Mouse (Mus musculus): ENCODE measurements around the gene Lmo4. TPM values are rescaled to one million over a fixed set of nuclear protein-coding genes. Genes with fewer than 3 reads are reported as not detected.

Lmo4 gene
- polyA plus RNA-seq, 1 experiment from 2014 or later, result 104 TPM

- Histone ChIP-seq H3K9ac (replicated peaks; ENCODE audit: low read length) (no peak overlapping the region), H3K36me3 (replicated peaks; ENCODE audit: control insufficient read depth, insufficient read depth, low read depth, low read length) (no peaks in the 10 kb centered on the region), H3K27ac (replicated peaks; ENCODE audit: low read depth, low read length) (no peak overlapping the region), H3K27me3 (ENCODE audit: control insufficient read depth, insufficient read depth, low read length) (no peaks in the 10 kb centered on the region), H3K4me2 (ENCODE audit: low read depth, low read length) (no peak overlapping the region), H3K4me3 (ENCODE audit: low read depth, low read length) (no peak overlapping the region), H3K4me1 (ENCODE audit: control insufficient read depth, insufficient read depth, low read length) (no peaks in the 10 kb centered on the region), H3K9me3 (replicated peaks; ENCODE audit: control insufficient read depth, low read length) (no peaks in the 10 kb centered on the region)
- 88% methylated on average over 2 of the region's 2 CpGs for WGBS
- no peak for ATAC-seq (replicated peaks; ENCODE audit: insufficient number of reproducible peaks, low FRiP score, low TSS enrichment, low read depth)
- DNase-seq (ENCODE audit: low spot score), result no peak
Observed at GRCm38 (mm10) chr3:144161261-144161660, 43.8 kb downstream of the Lmo4 start.

- no peaks in the 10 kb centered on the region for H3K9me3 ChIP-seq (replicated peaks; ENCODE audit: control insufficient read depth, low read length)
- no peak overlapping the region for H3K4me3 ChIP-seq (ENCODE audit: low read depth, low read length)
- no peaks in the 10 kb centered on the region for H3K36me3 ChIP-seq (replicated peaks; ENCODE audit: control insufficient read depth, insufficient read depth, low read depth, low read length)
- no peaks in the 10 kb centered on the region for H3K27me3 ChIP-seq (ENCODE audit: control insufficient read depth, insufficient read depth, low read length)
- DNase-seq (ENCODE audit: low spot score) (no peak), ATAC-seq (replicated peaks; ENCODE audit: insufficient number of reproducible peaks, low FRiP score, low TSS enrichment, low read depth) (no peak)
- no peak overlapping the region for H3K4me2 ChIP-seq (ENCODE audit: low read depth, low read length)
- H3K27ac ChIP-seq (replicated peaks; ENCODE audit: low read depth, low read length), result no peak overlapping the region
- WGBS, result 69% methylated on average over 3 of the region's 3 CpGs
- H3K9ac ChIP-seq (replicated peaks; ENCODE audit: low read length), result no peak overlapping the region
- no peaks in the 10 kb centered on the region for H3K4me1 ChIP-seq (ENCODE audit: control insufficient read depth, insufficient read depth, low read length)
Observed at GRCm38 (mm10) chr3:144155746-144156145, 49.3 kb downstream of the Lmo4 start.

GRCm38 (mm10) chr3:144153395-144153794 is 51.6 kb downstream of the Lmo4 start:
- no peak overlapping the region for H3K9ac ChIP-seq (replicated peaks; ENCODE audit: low read length)
- no peak for DNase-seq (ENCODE audit: low spot score)
- 23% methylated on average over 2 of the region's 2 CpGs for WGBS

GRCm38 (mm10) chr3:144151001-144151400 is 54.0 kb downstream of the Lmo4 start:
- H3K4me3 ChIP-seq (ENCODE audit: low read depth, low read length), result no peak overlapping the region
- no peak overlapping the region for H3K4me2 ChIP-seq (ENCODE audit: low read depth, low read length)

More at GRCm38 (mm10) chr3:144153395-144153794, 51.6 kb downstream of the Lmo4 start:
- no peaks in the 10 kb centered on the region for H3K4me1 ChIP-seq (ENCODE audit: control insufficient read depth, insufficient read depth, low read length)
- no peaks in the 10 kb centered on the region for H3K27me3 ChIP-seq (ENCODE audit: control insufficient read depth, insufficient read depth, low read length)
- no peak overlapping the region for H3K4me3 ChIP-seq (ENCODE audit: low read depth, low read length)
- no peak overlapping the region for H3K4me2 ChIP-seq (ENCODE audit: low read depth, low read length)
- ATAC-seq (replicated peaks; ENCODE audit: insufficient number of reproducible peaks, low FRiP score, low TSS enrichment, low read depth), result no peak
- H3K9me3 ChIP-seq (replicated peaks; ENCODE audit: control insufficient read depth, low read length), result no peaks in the 10 kb centered on the region
- H3K27ac ChIP-seq (replicated peaks; ENCODE audit: low read depth, low read length), result no peak overlapping the region
- no peaks in the 10 kb centered on the region for H3K36me3 ChIP-seq (replicated peaks; ENCODE audit: control insufficient read depth, insufficient read depth, low read depth, low read length)

GRCm38 (mm10) chr3:144148234-144148633 is 56.8 kb downstream of the Lmo4 start:
- Histone ChIP-seq H3K9me3 (replicated peaks; ENCODE audit: control insufficient read depth, low read length) (no peaks in the 10 kb centered on the region), H3K4me3 (ENCODE audit: low read depth, low read length) (no peak overlapping the region), H3K9ac (replicated peaks; ENCODE audit: low read length) (no peak overlapping the region), H3K4me1 (ENCODE audit: control insufficient read depth, insufficient read depth, low read length) (no peaks in the 10 kb centered on the region), H3K27me3 (ENCODE audit: control insufficient read depth, insufficient read depth, low read length) (no peaks in the 10 kb centered on the region), H3K27ac (replicated peaks; ENCODE audit: low read depth, low read length) (no peak overlapping the region), H3K4me2 (ENCODE audit: low read depth, low read length) (no peak overlapping the region), H3K36me3 (replicated peaks; ENCODE audit: control insufficient read depth, insufficient read depth, low read depth, low read length) (no peaks in the 10 kb centered on the region)
- ATAC-seq (replicated peaks; ENCODE audit: insufficient number of reproducible peaks, low FRiP score, low TSS enrichment, low read depth) (no peak), DNase-seq (ENCODE audit: low spot score) (no peak)
- WGBS, result 90% methylated on average over 3 of the region's 3 CpGs

More at GRCm38 (mm10) chr3:144151001-144151400, 54.0 kb downstream of the Lmo4 start:
- WGBS, result 91% methylated on average over 6 of the region's 6 CpGs
- Histone ChIP-seq H3K27me3 (ENCODE audit: control insufficient read depth, insufficient read depth, low read length) (no peaks in the 10 kb centered on the region), H3K36me3 (replicated peaks; ENCODE audit: control insufficient read depth, insufficient read depth, low read depth, low read length) (no peaks in the 10 kb centered on the region), H3K9me3 (replicated peaks; ENCODE audit: control insufficient read depth, low read length) (no peaks in the 10 kb centered on the region), H3K9ac (replicated peaks; ENCODE audit: low read length) (no peak overlapping the region), H3K4me1 (ENCODE audit: control insufficient read depth, insufficient read depth, low read length) (no peaks in the 10 kb centered on the region), H3K27ac (replicated peaks; ENCODE audit: low read depth, low read length) (no peak overlapping the region)
- ATAC-seq (replicated peaks; ENCODE audit: insufficient number of reproducible peaks, low FRiP score, low TSS enrichment, low read depth) (no peak), DNase-seq (ENCODE audit: low spot score) (no peak)

GRCm38 (mm10) chr3:144147244-144147643 is 57.8 kb downstream of the Lmo4 start:
- no peak overlapping the region for H3K4me2 ChIP-seq (ENCODE audit: low read depth, low read length)
- DNase-seq (ENCODE audit: low spot score) (no peak), ATAC-seq (replicated peaks; ENCODE audit: insufficient number of reproducible peaks, low FRiP score, low TSS enrichment, low read depth) (no peak)
- WGBS, result 84% methylated on average over 3 of the region's 3 CpGs
- H3K36me3 ChIP-seq (replicated peaks; ENCODE audit: control insufficient read depth, insufficient read depth, low read depth, low read length), result no peaks in the 10 kb centered on the region
- no peaks in the 10 kb centered on the region for H3K9me3 ChIP-seq (replicated peaks; ENCODE audit: control insufficient read depth, low read length)
- H3K27ac ChIP-seq (replicated peaks; ENCODE audit: low read depth, low read length), result no peak overlapping the region
- H3K9ac ChIP-seq (replicated peaks; ENCODE audit: low read length), result no peak overlapping the region
- no peaks in the 10 kb centered on the region for H3K4me1 ChIP-seq (ENCODE audit: control insufficient read depth, insufficient read depth, low read length)
- no peaks in the 10 kb centered on the region for H3K27me3 ChIP-seq (ENCODE audit: control insufficient read depth, insufficient read depth, low read length)
- H3K4me3 ChIP-seq (ENCODE audit: low read depth, low read length), result no peak overlapping the region

- no peak overlapping the region for H3K4me3 ChIP-seq (ENCODE audit: low read depth, low read length)
- no peak overlapping the region for H3K9ac ChIP-seq (replicated peaks; ENCODE audit: low read length)
- no peaks in the 10 kb centered on the region for H3K9me3 ChIP-seq (replicated peaks; ENCODE audit: control insufficient read depth, low read length)
- ATAC-seq (replicated peaks; ENCODE audit: insufficient number of reproducible peaks, low FRiP score, low TSS enrichment, low read depth) (no peak), DNase-seq (ENCODE audit: low spot score) (no peak)
- no peaks in the 10 kb centered on the region for H3K27me3 ChIP-seq (ENCODE audit: control insufficient read depth, insufficient read depth, low read length)
- no peak overlapping the region for H3K27ac ChIP-seq (replicated peaks; ENCODE audit: low read depth, low read length)
- no peaks in the 10 kb centered on the region for H3K4me1 ChIP-seq (ENCODE audit: control insufficient read depth, insufficient read depth, low read length)
- 86% methylated on average over 4 of the region's 4 CpGs for WGBS
- H3K36me3 ChIP-seq (replicated peaks; ENCODE audit: control insufficient read depth, insufficient read depth, low read depth, low read length), result no peaks in the 10 kb centered on the region
- H3K4me2 ChIP-seq (ENCODE audit: low read depth, low read length), result no peak overlapping the region
Observed at GRCm38 (mm10) chr3:144144066-144144465, 61.0 kb downstream of the Lmo4 start.

GRCm38 (mm10) chr3:144142939-144143338 is 62.1 kb downstream of the Lmo4 start:
- 97% methylated on average over 7 of the region's 7 CpGs for WGBS
- no peaks in the 10 kb centered on the region for H3K9me3 ChIP-seq (replicated peaks; ENCODE audit: control insufficient read depth, low read length)
- H3K27me3 ChIP-seq (ENCODE audit: control insufficient read depth, insufficient read depth, low read length), result no peaks in the 10 kb centered on the region
- no peak for ATAC-seq (replicated peaks; ENCODE audit: insufficient number of reproducible peaks, low FRiP score, low TSS enrichment, low read depth)
- no peak overlapping the region for H3K4me2 ChIP-seq (ENCODE audit: low read depth, low read length)
- no peak overlapping the region for H3K4me3 ChIP-seq (ENCODE audit: low read depth, low read length)
- H3K4me1 ChIP-seq (ENCODE audit: control insufficient read depth, insufficient read depth, low read length), result no peaks in the 10 kb centered on the region
- DNase-seq (ENCODE audit: low spot score), result no peak
- no peaks in the 10 kb centered on the region for H3K36me3 ChIP-seq (replicated peaks; ENCODE audit: control insufficient read depth, insufficient read depth, low read depth, low read length)
- no peak overlapping the region for H3K27ac ChIP-seq (replicated peaks; ENCODE audit: low read depth, low read length)
- H3K9ac ChIP-seq (replicated peaks; ENCODE audit: low read length), result no peak overlapping the region

Data from embryonic facial prominence, embryonic 11.5 days (tissue).